Mouse (Mus musculus) layer of hippocampus, postnatal 14 days (tissue): Measurements from ENCODE around the gene Glis3. TPM values are rescaled to one million over a fixed set of nuclear protein-coding genes. Genes with fewer than 3 reads are reported as not detected.

Experiments used
- DNase-seq, 2 experiments: peaks; one replicate each; pipeline ENCODE4 v3.0.0; 2021 to 2022; ENCODE audit warnings: low spot score in 2 of 2, mixed read lengths in 1 of 2
- total RNA-seq, 2 experiments: library from RNA; stranded (reverse); gene quantifications; 2 replicates each; pipeline ENCODE4 v1.2.3; 2021

Gene Glis3
- total RNA-seq, 2 experiments from 2014 or later = 8.6 to 11.8 TPM

GRCm38 (mm10) chr19:28493605-28494260, 186.1 kb downstream of the Glis3 start:
- no peak for DNase-seq

- no peak for DNase-seq
These were observed 201.8 kb downstream of the Glis3 start for GRCm38 (mm10) chr19:28478055-28478454.

- DNase-seq = no peak
These were observed 202.5 kb downstream of the Glis3 start for GRCm38 (mm10) chr19:28477326-28477863.

- DNase-seq = no peak
These were observed 206.3 kb downstream of the Glis3 start for GRCm38 (mm10) chr19:28473621-28474020.

GRCm38 (mm10) chr19:28471144-28471543, 208.7 kb downstream of the Glis3 start:
- DNase-seq = no peak

- DNase-seq = no peak
These were observed 214.1 kb downstream of the Glis3 start for GRCm38 (mm10) chr19:28465779-28466178.

- DNase-seq = peak in 1 of 2 experiments; percentile 11
These were observed 225.5 kb downstream of the Glis3 start for GRCm38 (mm10) chr19:28454331-28454730.

- peak; percentile 39 to 48 for DNase-seq
These were observed 226.8 kb downstream of the Glis3 start for GRCm38 (mm10) chr19:28452951-28453520.

- no peak for DNase-seq
These were observed 231.1 kb downstream of the Glis3 start for GRCm38 (mm10) chr19:28448811-28449210.

GRCm38 (mm10) chr19:28442161-28442560, 237.7 kb downstream of the Glis3 start:
- no peak for DNase-seq

GRCm38 (mm10) chr19:28436457-28437148, 243.3 kb downstream of the Glis3 start:
- peak; percentile 71 to 85 for DNase-seq

GRCm38 (mm10) chr19:28428220-28428816, 251.6 kb downstream of the Glis3 start:
- DNase-seq = no peak

- DNase-seq = no peak
These were observed 255.7 kb downstream of the Glis3 start for GRCm38 (mm10) chr19:28424180-28424579.

- DNase-seq = no peak
These were observed 256.9 kb downstream of the Glis3 start for GRCm38 (mm10) chr19:28422939-28423338.

GRCm38 (mm10) chr19:28416069-28416468, 263.8 kb downstream of the Glis3 start:
- no peak for DNase-seq

- peak in 1 of 2 experiments; percentile 18 for DNase-seq
These were observed 271.1 kb downstream of the Glis3 start for GRCm38 (mm10) chr19:28408787-28409186.

- no peak for DNase-seq
These were observed 276.9 kb downstream of the Glis3 start for GRCm38 (mm10) chr19:28402956-28403355.

GRCm38 (mm10) chr19:28395584-28395861, 284.4 kb downstream of the Glis3 start:
- DNase-seq = peak in 1 of 2 experiments; percentile 72

- peak; percentile 47 to 81 for DNase-seq
These were observed 284.9 kb downstream of the Glis3 start for GRCm38 (mm10) chr19:28394826-28395583.

- no peak for DNase-seq
These were observed 286.1 kb downstream of the Glis3 start for GRCm38 (mm10) chr19:28393766-28394165.

GRCm38 (mm10) chr19:28392838-28393237, 287.0 kb downstream of the Glis3 start:
- DNase-seq = no peak
